Mouse (Mus musculus): ENCODE data around the gene Gm10277.

DNA sequence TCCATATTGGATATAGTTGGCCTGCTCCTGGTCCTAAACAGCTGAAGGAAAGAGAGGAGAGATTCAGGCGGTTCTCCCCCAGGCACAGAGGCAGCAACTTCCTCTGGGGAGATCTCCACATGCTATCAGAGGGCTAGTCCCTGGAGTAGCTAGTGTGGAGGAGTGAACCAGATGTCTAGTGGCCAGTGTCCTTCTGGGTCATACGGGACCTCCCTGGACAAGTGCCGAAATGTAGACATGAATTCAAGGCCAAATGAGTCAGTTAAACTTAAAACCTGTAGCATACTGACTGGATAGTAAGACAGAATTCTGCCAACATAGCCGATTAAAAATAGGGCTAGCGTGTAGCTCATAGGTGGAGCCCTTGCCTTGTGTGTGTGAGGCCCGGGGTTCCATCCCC lies 19.3 kb upstream of the Gm10277 start:
- TF ChIP-seq CTCF (conservative IDR thresholded peaks at IDR 0.05; ENCODE audit: low read length) (no peak), NANOG (IDR thresholded peaks at IDR 0.05; ENCODE audit: borderline replicate concordance, low read length) (no peak)
